Mouse (Mus musculus) mammary gland, adult 2 months (tissue): Measurements from ENCODE around the gene Vmn1r122. TPM values are rescaled to one million over a fixed set of nuclear protein-coding genes. Genes with fewer than 3 reads are reported as not detected.

Source experiments
- polyA plus RNA-seq: library from polyadenylated mRNA; depleted of rRNA; stranded (reverse); fragments of >200 nt; gene quantifications from 2 replicates; pipeline ENCODE4 v1.2.3, GENCODE M21; 2012; ENCODE audit warnings: low replicate concordance; rRNA removed

Gene Vmn1r122
- polyA plus RNA-seq: not detected in 2 replicates

GRCm38 (mm10) chr7:21134028-21134427 is at the start of gene Vmn1r122:
Gene Vmn1r122 (minus strand): TSS chr7:21134128.

GRCm38 (mm10) chr7:21161885-21162284 is 28.0 kb upstream of the Vmn1r122 start, which contains the start of gene Vmn1r123:
Gene Vmn1r123 (plus strand): TSS chr7:21162185.

DNA sequence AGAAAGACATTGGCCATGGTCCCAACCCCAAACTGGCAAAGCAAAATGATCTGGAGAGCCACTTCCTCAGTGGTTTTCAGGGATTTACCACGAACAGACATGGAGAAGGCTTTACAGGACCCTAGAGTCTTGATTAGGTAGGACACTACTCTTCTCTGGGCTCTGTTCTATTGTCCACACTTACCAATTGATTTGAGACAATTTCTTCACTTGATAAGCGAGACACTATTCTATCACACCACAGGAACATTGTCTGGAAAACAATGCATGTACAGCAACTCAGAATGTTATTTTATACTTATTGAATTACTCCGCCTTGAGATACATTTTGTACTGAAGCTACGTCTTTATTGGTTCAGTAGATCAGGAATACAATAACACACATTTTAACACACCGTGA is 35.5 kb downstream of the Vmn1r122 start, which contains the start of gene Vmn1r121:
TSS of gene Vmn1r121 (minus strand) at position 101 of the 400 bp plus-strand sequence.

Other genes with a start within 250 kb of the Vmn1r122 start
- not detected in 2 replicates for gene Vmn1r118, start 221.8 kb downstream of the Vmn1r122 start, polyA plus RNA-seq
- gene Vmn1r119, start 121.7 kb downstream of the Vmn1r122 start, polyA plus RNA-seq: not detected in 2 replicates
- gene Vmn1r120, start 80.3 kb downstream of the Vmn1r122 start, polyA plus RNA-seq: not detected in 2 replicates
- gene Vmn1r121, start 35.6 kb downstream of the Vmn1r122 start, polyA plus RNA-seq: not detected in 2 replicates
- not detected in 2 replicates for gene Vmn1r123, start 28.1 kb upstream of the Vmn1r122 start, polyA plus RNA-seq
- not detected in 2 replicates for gene Gm5157, start 56.3 kb upstream of the Vmn1r122 start, polyA plus RNA-seq
- gene Vmn1r124, start 126.5 kb upstream of the Vmn1r122 start, polyA plus RNA-seq: not detected in 2 replicates
- not detected in 2 replicates for gene Vmn1r125, start 138.1 kb upstream of the Vmn1r122 start, polyA plus RNA-seq
- gene Vmn1r126, start 167.3 kb upstream of the Vmn1r122 start, polyA plus RNA-seq: not detected in 2 replicates
- not detected in 2 replicates for gene Vmn1r127, start 185.7 kb upstream of the Vmn1r122 start, polyA plus RNA-seq
- not detected in 2 replicates for gene Vmn1r128, start 215.2 kb upstream of the Vmn1r122 start, polyA plus RNA-seq
- not detected in 2 replicates for gene Vmn1r129, start 227.2 kb upstream of the Vmn1r122 start, polyA plus RNA-seq